Mouse (Mus musculus) stomach, embryonic 14.5 days (tissue): ENCODE results near the gene Ltbp4. TPM values are rescaled to one million over a fixed set of nuclear protein-coding genes. Genes with fewer than 3 reads are reported as not detected.

Experiments
- ATAC-seq: fragments of 200-750 bp; cut with Nextera tagmentation; 2 replicates; pipeline ENCODE4 v1.8.0; 2017; ENCODE audit warnings: low read depth, moderate TSS enrichment; ENCODE audit not compliant: insufficient number of reproducible peaks, insufficient read depth, low FRiP score
- H3K27ac ChIP-seq: fragments of 300-500 bp; sonication (generic); 2 replicates; pipeline ENCODE4 v1.5.1; 2014; ENCODE audit warnings: mild to moderate bottlenecking, low read length, moderate library complexity, mixed read lengths
- H3K27me3 ChIP-seq: fragments of 300-500 bp; sonication (generic); 2 replicates; pipeline ENCODE4 v1.6.1; 2014; ENCODE audit warnings: low read length, control low read depth, mixed read lengths; ENCODE audit not compliant: control insufficient read depth, insufficient read depth
- H3K36me3 ChIP-seq: fragments of 300-500 bp; sonication (generic); 2 replicates; pipeline ENCODE4 v1.6.1; 2014; ENCODE audit warnings: mild to moderate bottlenecking, control low read depth, low read length, moderate library complexity, mixed read lengths; ENCODE audit not compliant: control insufficient read depth, insufficient read depth
- H3K4me1 ChIP-seq: fragments of 300-500 bp; sonication (generic); 2 replicates; pipeline ENCODE4 v1.6.1; 2014; ENCODE audit warnings: low read length, control low read depth, mixed read lengths; ENCODE audit not compliant: control insufficient read depth, insufficient read depth
- H3K4me2 ChIP-seq: fragments of 300-500 bp; sonication (generic); replicated peaks from 2 replicates; pipeline ENCODE4 v1.6.1; 2014; ENCODE audit warnings: low read depth, low read length, control low read depth
- H3K4me3 ChIP-seq: fragments of 300-500 bp; sonication (generic); 2 replicates; pipeline ENCODE4 v1.5.1; 2014; ENCODE audit warnings: low read depth, low read length, control low read depth
- H3K9ac ChIP-seq: fragments of 300-500 bp; sonication (generic); replicated peaks from 2 replicates; pipeline ENCODE4 v1.6.1; 2014; ENCODE audit warnings: low read depth, mild to moderate bottlenecking, control low read depth, low read length, moderate library complexity, mixed read lengths
- H3K9me3 ChIP-seq: fragments of 300-500 bp; sonication (generic); 2 replicates; pipeline ENCODE4 v1.6.1; 2016; ENCODE audit warnings: low read depth, low read length, control low read depth; ENCODE audit not compliant: control insufficient read depth
- WGBS: fragments of 180-500 bp; shearing (Covaris S2); extraction: QIAGEN DNeasy Blood & Tissue Kit; methylation state at CpG from one replicate; pipeline ENCODE4 v1.1.7; 2014; 5-methylcytosine and 5-hydroxymethylcytosine counted together
- polyA plus RNA-seq: library from polyadenylated mRNA; unstranded; fragments of >200 nt; fragmentation: Nextera tagmentation; extraction: Ambion mirVana; gene quantifications from 2 replicates; pipeline ENCODE4 v1.2.1, GENCODE M21; 2014

Ltbp4 gene
- polyA plus RNA-seq, 1 experiment from 2014 or later = 178 TPM

- H3K9ac ChIP-seq = no peak overlapping the region
- H3K27ac ChIP-seq = peak overlapping the region; percentile 63
- ATAC-seq = peak; percentile 35; the same call in 1 of the 2 replicates
- H3K36me3 ChIP-seq = no peaks in the 10 kb centered on the region
- no peaks in the 10 kb centered on the region for H3K27me3 ChIP-seq
- H3K4me2 ChIP-seq = no peak overlapping the region
- peaks cover 7% of the 10 kb centered on the region for H3K4me1 ChIP-seq
- H3K9me3 ChIP-seq = no peaks in the 10 kb centered on the region
- H3K4me3 ChIP-seq = no peak overlapping the region
- WGBS = 66% methylated on average over 16 of the region's 16 CpGs
Observed at GRCm38 (mm10) chr7:27298033-27298610, 39.4 kb downstream of the Ltbp4 start.

- Histone ChIP-seq H3K9me3 (no peaks in the 10 kb centered on the region), H3K27ac (no peak overlapping the region), H3K27me3 (no peaks in the 10 kb centered on the region), H3K36me3 (no peaks in the 10 kb centered on the region), H3K9ac (no peak overlapping the region), H3K4me1 (peaks cover 8% of the 10 kb centered on the region), H3K4me2 (no peak overlapping the region), H3K4me3 (no peak overlapping the region)
- WGBS = 90% methylated on average over 4 of the region's 4 CpGs
- ATAC-seq = no peak
Observed at GRCm38 (mm10) chr7:27296518-27296917, 41.0 kb downstream of the Ltbp4 start.

- Histone ChIP-seq H3K27me3 (no peaks in the 10 kb centered on the region), H3K4me3 (no peak overlapping the region), H3K27ac (no peak overlapping the region), H3K4me2 (no peak overlapping the region), H3K9ac (no peak overlapping the region), H3K9me3 (no peaks in the 10 kb centered on the region), H3K36me3 (no peaks in the 10 kb centered on the region), H3K4me1 (peaks cover 10% of the 10 kb centered on the region)
- 68% methylated on average over 4 of the region's 4 CpGs for WGBS
- ATAC-seq = no peak
Observed at GRCm38 (mm10) chr7:27295956-27296355, 41.5 kb downstream of the Ltbp4 start.

- peak overlapping the region; percentile 97 for H3K27ac ChIP-seq
- WGBS = 11% methylated on average over 12 of the region's 12 CpGs
- peaks cover 2% of the 10 kb centered on the region; the same call in 1 of the 2 replicates for H3K9me3 ChIP-seq
- H3K4me1 ChIP-seq = peaks cover 5% of the 10 kb centered on the region; the same call in 1 of the 2 replicates
- no peaks in the 10 kb centered on the region for H3K27me3 ChIP-seq
- H3K9ac ChIP-seq = no peak overlapping the region
- no peaks in the 10 kb centered on the region for H3K36me3 ChIP-seq
- ATAC-seq = peak; percentile 86
- no peak overlapping the region for H3K4me3 ChIP-seq
- H3K4me2 ChIP-seq = peak overlapping the region; percentile 18; the same call in 1 of the 2 replicates
Observed at GRCm38 (mm10) chr7:27291795-27292466, 45.6 kb downstream of the Ltbp4 start.

- 85% methylated on average over 2 of the region's 2 CpGs for WGBS
- H3K27ac ChIP-seq = peak overlapping the region; percentile 70; the same call in 1 of the 2 replicates
Observed at GRCm38 (mm10) chr7:27290555-27290954, 46.9 kb downstream of the Ltbp4 start.

GRCm38 (mm10) chr7:27288732-27289131, 48.8 kb downstream of the Ltbp4 start:
- Histone ChIP-seq H3K27me3 (no peaks in the 10 kb centered on the region), H3K9me3 (peaks cover 2% of the 10 kb centered on the region; the same call in 1 of the 2 replicates), H3K27ac (no peak overlapping the region), H3K4me3 (no peak overlapping the region), H3K4me1 (peaks cover 5% of the 10 kb centered on the region; the same call in 1 of the 2 replicates), H3K4me2 (no peak overlapping the region), H3K9ac (no peak overlapping the region), H3K36me3 (no peaks in the 10 kb centered on the region)
- no peak for ATAC-seq
- WGBS = 86% methylated on average over 7 of the region's 7 CpGs

More at GRCm38 (mm10) chr7:27290555-27290954, 46.9 kb downstream of the Ltbp4 start:
- Histone ChIP-seq H3K27me3 (no peaks in the 10 kb centered on the region), H3K9ac (no peak overlapping the region), H3K9me3 (peaks cover 2% of the 10 kb centered on the region; the same call in 1 of the 2 replicates), H3K4me2 (no peak overlapping the region), H3K4me1 (peaks cover 5% of the 10 kb centered on the region; the same call in 1 of the 2 replicates), H3K36me3 (no peaks in the 10 kb centered on the region), H3K4me3 (no peak overlapping the region)
- ATAC-seq = no peak

- Histone ChIP-seq H3K9ac (no peak overlapping the region), H3K4me2 (peak overlapping the region; percentile 16; the same call in 1 of the 2 replicates), H3K9me3 (peaks cover 2% of the 10 kb centered on the region; the same call in 1 of the 2 replicates), H3K4me1 (no peaks in the 10 kb centered on the region), H3K4me3 (no peak overlapping the region), H3K27me3 (no peaks in the 10 kb centered on the region), H3K27ac (no peak overlapping the region), H3K36me3 (peaks cover 4% of the 10 kb centered on the region)
- peak; percentile 59; the same call in 1 of the 2 replicates for ATAC-seq
- 5% methylated on average over 8 of the region's 8 CpGs for WGBS
Observed at GRCm38 (mm10) chr7:27285698-27286066, 51.8 kb downstream of the Ltbp4 start.

- Histone ChIP-seq H3K27ac (no peak overlapping the region), H3K9ac (no peak overlapping the region), H3K36me3 (peaks cover 8% of the 10 kb centered on the region), H3K9me3 (peaks cover 2% of the 10 kb centered on the region; the same call in 1 of the 2 replicates), H3K4me1 (no peaks in the 10 kb centered on the region), H3K4me3 (no peak overlapping the region), H3K4me2 (peak overlapping the region; percentile 16; the same call in 1 of the 2 replicates), H3K27me3 (no peaks in the 10 kb centered on the region)
- ATAC-seq = peak; percentile 47; the same call in 1 of the 2 replicates
- 2% methylated on average over 28 of the region's 28 CpGs for WGBS
Observed at GRCm38 (mm10) chr7:27284865-27285697, 52.4 kb downstream of the Ltbp4 start.
